Mouse (Mus musculus) forebrain, postnatal 0 days (tissue): ENCODE measurements at regions not wholly inside any gene's neighbourhood (a gene's known extent, or its start where the extent isn't known, plus 50 kb on each side); places are given as distances from the start of the nearest gene placed in this dataset.
A peak's percentile ranks its signal among the peaks of the same experiment; 100 is the strongest.

Experiments
- ATAC-seq: fragments of 200-750 bp; cut with Nextera tagmentation; 2 replicates; pipeline ENCODE4 v1.8.0; 2017; ENCODE audit warnings: mild to moderate bottlenecking, moderate library complexity
- DNase-seq: peaks from one replicate; pipeline ENCODE4 v3.0.0-alpha.2; 2015
- H3K27ac ChIP-seq: fragments of 300-500 bp; sonication (generic); 2 replicates; pipeline ENCODE4 v1.5.1; 2014; ENCODE audit warnings: low read depth, mild to moderate bottlenecking, antibody characterized with exemption, low read length, moderate library complexity, mixed read lengths
- H3K27me3 ChIP-seq: fragments of 300-500 bp; sonication (generic); 2 replicates; pipeline ENCODE4 v1.6.1; 2014; ENCODE audit warnings: mild to moderate bottlenecking, low read length, mixed read lengths; ENCODE audit not compliant: insufficient read depth
- H3K36me3 ChIP-seq: fragments of 300-500 bp; sonication (generic); 2 replicates; pipeline ENCODE4 v1.6.1; 2014; ENCODE audit warnings: mild to moderate bottlenecking, moderate library complexity; ENCODE audit not compliant: insufficient read depth
- H3K4me1 ChIP-seq: fragments of 300-500 bp; sonication (generic); 2 replicates; pipeline ENCODE4 v1.6.1; 2014; ENCODE audit warnings: antibody characterized with exemption; ENCODE audit not compliant: insufficient read depth
- H3K4me2 ChIP-seq: fragments of 300-500 bp; sonication (generic); 2 replicates; pipeline ENCODE4 v1.6.1; 2014; ENCODE audit warnings: low read depth, mild to moderate bottlenecking, moderate library complexity
- H3K4me3 ChIP-seq: fragments of 300-500 bp; sonication (generic); 2 replicates; pipeline ENCODE4 v1.5.1; 2014; ENCODE audit warnings: low read depth, low read length, mixed read lengths
- H3K9ac ChIP-seq: fragments of 300-500 bp; sonication (generic); 2 replicates; pipeline ENCODE4 v1.6.1; 2014; ENCODE audit warnings: mild to moderate bottlenecking
- H3K9me3 ChIP-seq: fragments of 300-500 bp; sonication (generic); 2 replicates; pipeline ENCODE4 v1.6.1; 2016; ENCODE audit warnings: low read length
- CTCF ChIP-seq: sonication (generic); IDR thresholded peaks from 2 replicates; pipeline ENCODE4 v1.5.1; 2016; ENCODE audit warnings: antibody characterized with exemption, control low read depth, low read depth
- WGBS: fragments of 180-500 bp; shearing (Covaris S2); extraction: QIAGEN DNeasy Blood & Tissue Kit; methylation state at CpG from one replicate; pipeline ENCODE4 v1.1.7; 2014; 5-methylcytosine and 5-hydroxymethylcytosine counted together

DNA sequence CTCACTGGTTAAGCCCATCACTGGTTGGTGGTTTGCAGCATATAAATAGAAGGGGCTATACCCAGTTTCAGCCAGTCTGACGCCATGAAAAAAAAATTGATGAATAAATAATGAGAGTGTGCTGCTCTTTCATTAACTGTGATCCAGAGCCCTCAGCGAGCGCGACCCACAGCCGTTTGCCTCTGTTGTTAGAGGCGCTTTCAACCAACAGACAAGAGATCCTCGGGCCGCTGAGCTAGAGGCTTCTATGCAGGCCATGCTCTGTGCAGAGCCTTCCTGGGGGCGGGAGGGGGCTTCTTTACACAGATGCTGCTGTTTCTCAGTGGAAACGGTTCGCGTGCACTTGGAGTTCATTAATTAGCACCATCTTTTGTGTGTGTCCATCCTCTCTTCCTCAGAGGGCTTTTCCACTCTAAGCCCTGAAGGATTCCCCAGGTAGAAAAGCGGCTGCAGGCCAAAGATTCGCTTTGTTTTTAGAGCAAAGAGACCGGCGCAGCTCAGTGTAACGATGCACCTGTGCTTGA, 243.6 kb downstream of the Hs3st3b1 start:
- Histone ChIP-seq H3K4me2 (no peak overlapping the region), H3K36me3 (no peaks in the 10 kb centered on the region), H3K9me3 (no peaks in the 10 kb centered on the region), H3K4me1 (no peaks in the 10 kb centered on the region), H3K27me3 (no peaks in the 10 kb centered on the region), H3K27ac (no peak overlapping the region), H3K4me3 (no peak overlapping the region), H3K9ac (no peak overlapping the region)
- TF ChIP-seq CTCF = no peak
- DNase-seq (no peak), ATAC-seq (no peak)
- WGBS = 23% methylated on average over 17 of the region's 17 CpGs

GRCm38 (mm10) chr11:63679491-63679890, 242.6 kb downstream of the Hs3st3b1 start:
- 70% methylated on average over 4 of the region's 4 CpGs for WGBS
- no peak for DNase-seq
- no peaks in the 10 kb centered on the region for H3K27me3 ChIP-seq

DNA sequence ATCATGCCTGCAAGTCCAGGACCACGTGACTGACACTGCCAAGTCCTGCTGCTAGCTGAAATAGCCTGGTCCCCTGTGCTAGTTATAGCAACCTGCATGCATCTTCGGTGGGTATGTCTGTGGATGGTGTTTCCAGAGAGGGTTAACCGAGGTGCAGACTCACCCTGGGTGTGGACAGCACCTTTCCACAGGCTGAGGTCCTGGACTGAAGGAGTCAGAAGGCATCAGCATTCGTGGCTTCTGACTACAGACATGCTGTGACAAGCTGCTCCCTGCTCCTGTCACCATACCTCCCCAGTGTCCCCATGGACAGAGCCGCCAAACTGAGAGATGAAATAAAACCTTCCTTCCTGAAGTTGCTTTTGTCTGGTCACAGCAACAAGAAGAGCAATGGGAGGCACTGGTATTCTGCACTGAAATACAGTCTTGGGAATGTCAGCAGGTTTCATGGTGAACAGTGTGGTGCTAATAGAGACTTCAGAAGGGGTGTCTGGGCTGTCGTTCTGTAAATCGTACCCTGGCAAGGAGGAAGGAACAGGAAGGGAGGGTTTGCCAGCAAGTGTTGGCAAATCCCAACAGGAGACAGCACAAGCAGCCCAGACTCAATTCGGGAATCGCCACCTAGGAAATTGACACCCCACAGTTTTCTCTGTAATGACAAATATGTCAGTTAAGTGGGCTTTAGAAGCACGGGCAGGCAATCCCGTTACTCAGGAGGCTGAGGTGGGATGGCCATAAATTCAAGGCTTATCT, 237.7 kb downstream of the Hs3st3b1 start:
- H3K4me2 ChIP-seq = no peak overlapping the region
- 63% methylated on average over 11 of the region's 11 CpGs for WGBS
- no peaks in the 10 kb centered on the region for H3K4me1 ChIP-seq
- H3K27me3 ChIP-seq = no peaks in the 10 kb centered on the region
- no peak overlapping the region for H3K27ac ChIP-seq
- no peak for ATAC-seq
- no peaks in the 10 kb centered on the region for H3K9me3 ChIP-seq
- no peak for DNase-seq
- no peak for TF ChIP-seq CTCF
- no peak overlapping the region for H3K9ac ChIP-seq
- no peak overlapping the region for H3K4me3 ChIP-seq
- no peaks in the 10 kb centered on the region for H3K36me3 ChIP-seq

More at GRCm38 (mm10) chr11:63679491-63679890, 242.6 kb downstream of the Hs3st3b1 start:
- TF ChIP-seq CTCF = no peak
- Histone ChIP-seq H3K4me3 (no peak overlapping the region), H3K4me1 (no peaks in the 10 kb centered on the region), H3K27ac (no peak overlapping the region), H3K9me3 (no peaks in the 10 kb centered on the region), H3K4me2 (no peak overlapping the region), H3K36me3 (no peaks in the 10 kb centered on the region), H3K9ac (no peak overlapping the region)
- ATAC-seq = no peak

GRCm38 (mm10) chr11:63691041-63691440, 231.0 kb downstream of the Hs3st3b1 start:
- Histone ChIP-seq H3K36me3 (no peaks in the 10 kb centered on the region), H3K9ac (no peak overlapping the region), H3K4me1 (no peaks in the 10 kb centered on the region), H3K4me3 (no peak overlapping the region), H3K27ac (no peak overlapping the region), H3K4me2 (no peak overlapping the region), H3K9me3 (no peaks in the 10 kb centered on the region), H3K27me3 (no peaks in the 10 kb centered on the region)
- WGBS = 56% methylated on average over 4 of the region's 4 CpGs
- ATAC-seq = no peak
- no peak for DNase-seq
- peak; percentile 42 for TF ChIP-seq CTCF

DNA sequence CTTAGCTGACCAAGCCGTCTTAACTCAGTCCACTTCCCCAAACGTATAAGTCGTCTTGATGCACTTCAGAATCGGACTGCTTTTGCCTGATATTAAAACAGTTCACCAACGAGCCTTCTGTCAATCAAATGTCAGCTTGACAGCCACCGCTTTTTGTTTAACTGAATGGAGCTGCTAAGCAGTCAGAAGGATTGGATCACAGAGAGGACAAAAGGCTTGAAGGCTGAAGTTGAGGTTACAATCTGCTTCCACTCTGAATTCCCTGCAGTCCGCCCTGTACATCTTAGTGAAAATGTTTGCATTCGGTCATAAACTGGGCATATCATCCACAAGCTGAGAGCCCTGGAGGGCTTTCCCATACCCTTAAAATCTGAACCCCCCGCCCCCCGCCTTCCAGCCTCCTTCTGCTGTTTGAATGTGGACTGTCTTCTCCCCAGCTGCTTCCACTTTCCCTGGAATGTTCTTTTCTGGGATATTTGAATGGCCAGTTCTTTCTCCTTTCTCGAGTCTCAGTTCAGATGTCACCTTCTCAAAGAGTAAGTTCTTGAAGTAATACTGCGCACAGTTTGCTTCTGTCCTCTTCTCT, 217.0 kb downstream of the Hs3st3b1 start:
- Histone ChIP-seq H3K4me3 (no peak overlapping the region), H3K9me3 (no peaks in the 10 kb centered on the region), H3K27me3 (no peaks in the 10 kb centered on the region), H3K9ac (no peak overlapping the region), H3K36me3 (no peaks in the 10 kb centered on the region), H3K4me2 (no peak overlapping the region), H3K27ac (no peak overlapping the region), H3K4me1 (peaks cover 13% of the 10 kb centered on the region; the same call in 1 of the 2 replicates)
- 34% methylated on average over 12 of the region's 12 CpGs for WGBS
- TF ChIP-seq CTCF = no peak
- ATAC-seq = no peak
- DNase-seq = no peak

- Histone ChIP-seq H3K9me3 (no peaks in the 10 kb centered on the region), H3K4me1 (peaks cover 13% of the 10 kb centered on the region; the same call in 1 of the 2 replicates), H3K27me3 (no peaks in the 10 kb centered on the region), H3K27ac (no peak overlapping the region), H3K4me3 (no peak overlapping the region), H3K36me3 (no peaks in the 10 kb centered on the region), H3K9ac (no peak overlapping the region), H3K4me2 (no peak overlapping the region)
- TF ChIP-seq CTCF = no peak
- DNase-seq (peak; percentile 30), ATAC-seq (peak; percentile 63)
- WGBS = 43% methylated on average over 8 of the region's 8 CpGs
Observed at GRCm38 (mm10) chr11:63706057-63706456, 216.0 kb downstream of the Hs3st3b1 start.

DNA sequence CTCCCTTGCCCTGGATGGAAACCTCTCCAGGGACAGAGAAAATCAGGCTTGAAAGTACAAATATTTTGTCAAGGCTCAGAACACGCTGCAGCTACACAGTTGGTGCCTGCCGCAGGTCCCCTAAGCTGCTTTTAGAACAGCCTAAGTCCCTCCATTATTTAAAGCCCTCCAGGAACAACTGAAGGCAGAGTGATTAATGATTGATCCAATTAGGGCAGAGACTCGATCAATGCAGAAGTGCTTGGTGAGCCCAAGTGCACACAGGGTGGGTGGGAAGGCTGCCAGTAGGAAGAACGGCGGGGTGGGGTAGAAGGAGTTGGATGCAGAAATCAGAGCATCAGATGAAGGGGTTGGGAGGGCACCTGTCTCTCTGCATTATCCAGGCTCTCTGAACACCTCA, 215.0 kb downstream of the Hs3st3b1 start:
- no peak for TF ChIP-seq CTCF
- no peaks in the 10 kb centered on the region for H3K27me3 ChIP-seq
- no peaks in the 10 kb centered on the region for H3K36me3 ChIP-seq
- ATAC-seq (no peak), DNase-seq (no peak)
- no peak overlapping the region for H3K4me3 ChIP-seq
- WGBS = 6% methylated on average over 5 of the region's 5 CpGs
- H3K4me2 ChIP-seq = no peak overlapping the region
- H3K9me3 ChIP-seq = no peaks in the 10 kb centered on the region
- no peak overlapping the region for H3K27ac ChIP-seq
- peaks cover 13% of the 10 kb centered on the region; the same call in 1 of the 2 replicates for H3K4me1 ChIP-seq
- H3K9ac ChIP-seq = no peak overlapping the region
